Mouse (Mus musculus): ENCODE results near the gene Nudcd3. TPM values are rescaled to one million over a fixed set of nuclear protein-coding genes. Genes with fewer than 3 reads are reported as not detected.

The Nudcd3 gene
- polyA plus RNA-seq (2015; fragmentation: Illumina TruSeq; extraction: RNeasy Lipid Tissue Mini Kit (QIAGEN cat#74804); ENCODE audit: insufficient read depth, low read depth, low replicate concordance), result 9.9 TPM

GRCm38 (mm10) chr11:6200087-6200569 is at the start of gene Nudcd3:
Nudcd3 (minus strand) TSS chr11:6200415.

DNA sequence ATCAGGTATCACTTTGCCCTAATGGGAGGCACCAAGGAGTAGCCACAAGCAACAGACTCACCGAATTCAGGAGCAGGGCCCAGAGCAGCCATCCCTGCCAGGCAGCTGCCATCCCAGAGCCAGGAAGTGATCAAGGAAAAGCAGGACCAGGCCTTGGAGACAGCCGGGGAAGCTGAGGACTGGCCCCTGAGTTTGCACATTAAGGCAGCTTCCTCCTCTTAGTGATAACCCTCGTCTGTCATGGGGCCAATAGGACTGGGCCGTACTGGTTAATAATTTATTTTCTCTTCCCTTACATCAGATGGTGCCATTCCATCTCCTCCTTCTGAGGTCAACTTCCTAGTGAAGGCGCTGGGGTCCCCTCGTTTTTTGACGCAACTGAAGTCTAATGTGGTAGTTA is 29.8 kb upstream of the Nudcd3 start, which contains the start of gene Npc1l1:
Npc1l1 (minus strand) TSS at position 132 of the 400 bp plus-strand sequence.

GRCm38 (mm10) chr11:6199410-6200086 is 667 bp downstream of the Nudcd3 start, which contains the start of gene A730071L15Rik:
A730071L15Rik (plus strand) TSS chr11:6200029.

DNA sequence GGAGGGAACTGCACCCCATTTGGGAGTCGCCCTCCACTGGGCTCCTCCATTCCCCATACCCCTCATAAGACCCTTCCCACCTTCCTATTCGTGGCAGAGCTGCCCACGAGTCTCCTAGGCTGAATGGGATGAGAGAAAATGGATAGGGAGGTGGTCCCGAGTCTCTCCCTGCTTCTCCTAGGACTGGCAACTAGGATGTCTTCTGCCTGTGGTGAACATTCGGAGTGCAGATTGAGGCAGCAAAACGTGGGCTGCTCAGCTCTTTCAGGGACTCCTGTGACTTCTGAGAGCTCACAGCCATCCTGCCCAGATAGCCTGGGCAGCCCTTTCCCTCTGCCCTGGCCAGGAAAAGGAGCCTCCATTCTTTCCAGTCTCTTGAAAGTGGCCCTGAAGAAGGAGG is 134.0 kb downstream of the Nudcd3 start, which contains the start of gene Camk2b:
Camk2b (minus strand) TSS at position 187 of the 400 bp plus-strand sequence.

Other genes starting within 250 kb of the Nudcd3 start
- 17.0 TPM for gene Ykt6, start 244.7 kb downstream of the Nudcd3 start, polyA plus RNA-seq (2015; fragmentation: Illumina TruSeq; extraction: RNeasy Lipid Tissue Mini Kit (QIAGEN cat#74804); ENCODE audit: insufficient read depth, low read depth, low replicate concordance)
- 39.5 TPM for gene Camk2b, start 134.1 kb downstream of the Nudcd3 start, polyA plus RNA-seq (2015; fragmentation: Illumina TruSeq; extraction: RNeasy Lipid Tissue Mini Kit (QIAGEN cat#74804); ENCODE audit: insufficient read depth, low read depth, low replicate concordance)
- not detected for gene A730071L15Rik, start 386 bp downstream of the Nudcd3 start, polyA plus RNA-seq (2015; fragmentation: Illumina TruSeq; extraction: RNeasy Lipid Tissue Mini Kit (QIAGEN cat#74804); ENCODE audit: insufficient read depth, low read depth, low replicate concordance)
- gene Npc1l1, start 29.7 kb upstream of the Nudcd3 start, polyA plus RNA-seq (2015; fragmentation: Illumina TruSeq; extraction: RNeasy Lipid Tissue Mini Kit (QIAGEN cat#74804); ENCODE audit: insufficient read depth, low read depth, low replicate concordance), result not detected
- 8.8 TPM for gene Ddx56, start 67.4 kb upstream of the Nudcd3 start, polyA plus RNA-seq (2015; fragmentation: Illumina TruSeq; extraction: RNeasy Lipid Tissue Mini Kit (QIAGEN cat#74804); ENCODE audit: insufficient read depth, low read depth, low replicate concordance)
- gene Tmed4, start 74.5 kb upstream of the Nudcd3 start, polyA plus RNA-seq (2015; fragmentation: Illumina TruSeq; extraction: RNeasy Lipid Tissue Mini Kit (QIAGEN cat#74804); ENCODE audit: insufficient read depth, low read depth, low replicate concordance), result 26.4 TPM
- 25.0 TPM for gene Ogdh, start 91.2 kb upstream of the Nudcd3 start, polyA plus RNA-seq (2015; fragmentation: Illumina TruSeq; extraction: RNeasy Lipid Tissue Mini Kit (QIAGEN cat#74804); ENCODE audit: insufficient read depth, low read depth, low replicate concordance)
- gene Zmiz2, start 188.7 kb upstream of the Nudcd3 start, polyA plus RNA-seq (2015; fragmentation: Illumina TruSeq; extraction: RNeasy Lipid Tissue Mini Kit (QIAGEN cat#74804); ENCODE audit: insufficient read depth, low read depth, low replicate concordance), result 14.5 TPM
- 356 TPM for gene Ppia, start 215.0 kb upstream of the Nudcd3 start, polyA plus RNA-seq (2015; fragmentation: Illumina TruSeq; extraction: RNeasy Lipid Tissue Mini Kit (QIAGEN cat#74804); ENCODE audit: insufficient read depth, low read depth, low replicate concordance)
- 15.6 TPM for gene H2afv, start 244.0 kb upstream of the Nudcd3 start, polyA plus RNA-seq (2015; fragmentation: Illumina TruSeq; extraction: RNeasy Lipid Tissue Mini Kit (QIAGEN cat#74804); ENCODE audit: insufficient read depth, low read depth, low replicate concordance)